Mouse (Mus musculus) hindbrain, embryonic 16.5 days (tissue): ENCODE results near the gene Syt12. TPM values are rescaled to one million over a fixed set of nuclear protein-coding genes. Genes with fewer than 3 reads are reported as not detected.
"Not testable (repeated sequence)": the region's sequence is repeated elsewhere in the genome, so short reads cannot be mapped to it uniquely, and the experiment has no call there.

Experiments used
- ATAC-seq: fragments of 200-750 bp; cut with Nextera tagmentation; 2 replicates; pipeline ENCODE4 v1.8.0; 2017; ENCODE audit warnings: moderate TSS enrichment, moderate library complexity
- H3K27ac ChIP-seq: fragments of 300-500 bp; sonication (generic); 2 replicates; pipeline ENCODE4 v1.5.1; 2014; ENCODE audit warnings: low read depth, mild to moderate bottlenecking, control low read depth, low read length, moderate library complexity
- H3K27me3 ChIP-seq: fragments of 300-500 bp; sonication (generic); replicated peaks from 2 replicates; pipeline ENCODE4 v1.6.1; 2014; ENCODE audit warnings: low read length; ENCODE audit not compliant: control insufficient read depth, insufficient read depth
- H3K36me3 ChIP-seq: fragments of 300-500 bp; sonication (generic); 2 replicates; pipeline ENCODE4 v1.6.1; 2014; ENCODE audit warnings: mild to moderate bottlenecking, low read length, moderate library complexity, mixed read lengths; ENCODE audit not compliant: control insufficient read depth, insufficient read depth
- H3K4me1 ChIP-seq: fragments of 300-500 bp; sonication (generic); 2 replicates; pipeline ENCODE4 v1.6.1; 2014; ENCODE audit warnings: low read depth, low read length; ENCODE audit not compliant: control insufficient read depth, insufficient read depth
- H3K4me2 ChIP-seq: fragments of 300-500 bp; sonication (generic); 2 replicates; pipeline ENCODE4 v1.6.1; 2014; ENCODE audit warnings: mild to moderate bottlenecking, low read length, control low read depth, moderate library complexity
- H3K4me3 ChIP-seq: fragments of 300-500 bp; sonication (generic); 2 replicates; pipeline ENCODE4 v1.5.1; 2014; ENCODE audit warnings: mild to moderate bottlenecking, low read length, control low read depth, moderate library complexity
- H3K9ac ChIP-seq: fragments of 300-500 bp; sonication (generic); 2 replicates; pipeline ENCODE4 v1.6.1; 2014; ENCODE audit warnings: low read depth, mild to moderate bottlenecking, control low read depth, low read length, moderate library complexity
- H3K9me3 ChIP-seq: fragments of 300-500 bp; sonication (generic); 2 replicates; pipeline ENCODE4 v1.6.1; 2014; ENCODE audit warnings: mild to moderate bottlenecking, low read length, moderate library complexity; ENCODE audit not compliant: control insufficient read depth
- WGBS: fragments of 180-500 bp; shearing (Covaris S2); extraction: QIAGEN DNeasy Blood & Tissue Kit; methylation state at CpG from one replicate; pipeline ENCODE4 v1.1.7; 2014; 5-methylcytosine and 5-hydroxymethylcytosine counted together
- polyA plus RNA-seq: library from polyadenylated mRNA; unstranded; fragments of >200 nt; fragmentation: Nextera tagmentation; extraction: Ambion mirVana; gene quantifications from 2 replicates; pipeline ENCODE4 v1.2.1, GENCODE M21; 2015

The Syt12 gene
- polyA plus RNA-seq, 1 experiment from 2014 or later: 9.0 TPM

- not testable (repeated sequence) for H3K4me3 ChIP-seq, H3K4me1 ChIP-seq, H3K27me3 ChIP-seq, H3K27ac ChIP-seq, H3K36me3 ChIP-seq, ATAC-seq, H3K4me2 ChIP-seq, H3K9ac ChIP-seq, H3K9me3 ChIP-seq
- WGBS: 72% methylated on average over 1 of the region's 1 CpGs
Observed at GRCm38 (mm10) chr19:4454040-4454439, 23.2 kb downstream of the Syt12 start.

GRCm38 (mm10) chr19:4452525-4452924 is 24.7 kb downstream of the Syt12 start:
- no peak overlapping the region for H3K9ac ChIP-seq
- H3K27ac ChIP-seq: no peak overlapping the region
- no peaks in the 10 kb centered on the region for H3K9me3 ChIP-seq
- H3K4me2 ChIP-seq: no peak overlapping the region
- no peaks in the 10 kb centered on the region for H3K36me3 ChIP-seq
- no peak for ATAC-seq
- H3K27me3 ChIP-seq: no peaks in the 10 kb centered on the region
- 0 out of 2 replicates have a peak, but pooled peaks cover 3% of the 10 kb centered on the region for H3K4me1 ChIP-seq
- 39% methylated on average over 4 of the region's 4 CpGs for WGBS
- no peak overlapping the region for H3K4me3 ChIP-seq

- Histone ChIP-seq H3K4me2 (no peak overlapping the region), H3K27me3 (no peaks in the 10 kb centered on the region), H3K9me3 (no peaks in the 10 kb centered on the region), H3K27ac (no peak overlapping the region), H3K4me1 (0 out of 2 replicates have a peak, but pooled peaks cover 3% of the 10 kb centered on the region), H3K4me3 (no peak overlapping the region), H3K9ac (no peak overlapping the region), H3K36me3 (no peaks in the 10 kb centered on the region)
- no peak for ATAC-seq
- WGBS: 15% methylated on average over 5 of the region's 5 CpGs
Observed at GRCm38 (mm10) chr19:4451965-4452364, 25.3 kb downstream of the Syt12 start.

GRCm38 (mm10) chr19:4451098-4451497 is 26.1 kb downstream of the Syt12 start:
- no peaks in the 10 kb centered on the region for H3K36me3 ChIP-seq
- H3K27ac ChIP-seq: no peak overlapping the region
- no peaks in the 10 kb centered on the region for H3K27me3 ChIP-seq
- ATAC-seq: no peak
- H3K4me1 ChIP-seq: 0 out of 2 replicates have a peak, but pooled peaks cover 3% of the 10 kb centered on the region
- 61% methylated on average over 8 of the region's 8 CpGs for WGBS
- H3K9me3 ChIP-seq: no peaks in the 10 kb centered on the region
- no peak overlapping the region for H3K9ac ChIP-seq
- H3K4me3 ChIP-seq: no peak overlapping the region
- H3K4me2 ChIP-seq: no peak overlapping the region

GRCm38 (mm10) chr19:4450666-4451065 is 26.6 kb downstream of the Syt12 start:
- H3K9me3 ChIP-seq: no peaks in the 10 kb centered on the region
- no peak overlapping the region for H3K9ac ChIP-seq
- no peak overlapping the region for H3K4me2 ChIP-seq
- H3K27ac ChIP-seq: no peak overlapping the region
- ATAC-seq: no peak
- 68% methylated on average over 5 of the region's 5 CpGs for WGBS
- no peaks in the 10 kb centered on the region for H3K27me3 ChIP-seq
- H3K36me3 ChIP-seq: no peaks in the 10 kb centered on the region
- H3K4me1 ChIP-seq: 0 out of 2 replicates have a peak, but pooled peaks cover 3% of the 10 kb centered on the region
- H3K4me3 ChIP-seq: no peak overlapping the region

- H3K27ac ChIP-seq: no peak overlapping the region
- no peak overlapping the region for H3K4me2 ChIP-seq
- no peak for ATAC-seq
- H3K9me3 ChIP-seq: no peaks in the 10 kb centered on the region
- H3K36me3 ChIP-seq: no peaks in the 10 kb centered on the region
- no peak overlapping the region for H3K4me3 ChIP-seq
- H3K4me1 ChIP-seq: 0 out of 2 replicates have a peak, but pooled peaks cover 3% of the 10 kb centered on the region
- WGBS: 97% methylated on average over 9 of the region's 9 CpGs
- H3K27me3 ChIP-seq: no peaks in the 10 kb centered on the region
- H3K9ac ChIP-seq: no peak overlapping the region
Observed at GRCm38 (mm10) chr19:4449230-4449629, 28.0 kb downstream of the Syt12 start.

- ATAC-seq: no peak
Observed at GRCm38 (mm10) chr19:4447445-4447844, 29.8 kb downstream of the Syt12 start.

GRCm38 (mm10) chr19:4446661-4447420 is 30.4 kb downstream of the Syt12 start:
- no peak for ATAC-seq
- H3K9me3 ChIP-seq: no peaks in the 10 kb centered on the region
- H3K4me1 ChIP-seq: no peaks in the 10 kb centered on the region
- H3K9ac ChIP-seq: no peak overlapping the region
- no peak overlapping the region for H3K27ac ChIP-seq
- 87% methylated on average over 8 of the region's 8 CpGs for WGBS
- H3K36me3 ChIP-seq: no peaks in the 10 kb centered on the region
- no peak overlapping the region for H3K4me3 ChIP-seq
- no peaks in the 10 kb centered on the region for H3K27me3 ChIP-seq
- H3K4me2 ChIP-seq: no peak overlapping the region

More at GRCm38 (mm10) chr19:4447445-4447844, 29.8 kb downstream of the Syt12 start:
- Histone ChIP-seq H3K4me1 (0 out of 2 replicates have a peak, but pooled peaks cover 3% of the 10 kb centered on the region), H3K9ac (no peak overlapping the region), H3K4me3 (no peak overlapping the region), H3K4me2 (no peak overlapping the region), H3K9me3 (no peaks in the 10 kb centered on the region), H3K27me3 (no peaks in the 10 kb centered on the region), H3K36me3 (no peaks in the 10 kb centered on the region), H3K27ac (no peak overlapping the region)
- 89% methylated on average over 9 of the region's 9 CpGs for WGBS

- Histone ChIP-seq H3K4me1 (peaks cover 13% of the 10 kb centered on the region), H3K4me3 (no peak overlapping the region), H3K27me3 (peaks cover 12% of the 10 kb centered on the region), H3K4me2 (no peak overlapping the region), H3K27ac (no peak overlapping the region), H3K9ac (no peak overlapping the region), H3K9me3 (no peaks in the 10 kb centered on the region), H3K36me3 (no peaks in the 10 kb centered on the region)
- ATAC-seq: peak; percentile 50
- whole genome bisulfite sequencing: 15% methylated on average over 3 of the region's 3 CpGs
Observed at GRCm38 (mm10) chr19:4442408-4442807, 34.8 kb downstream of the Syt12 start.
